Mouse (Mus musculus) liver, embryonic 15.5 days (tissue): ENCODE data around the gene Rbms3. TPM values are rescaled to one million over a fixed set of nuclear protein-coding genes. Genes with fewer than 3 reads are reported as not detected.

Source experiments
- ATAC-seq: fragments of 200-750 bp; cut with Nextera tagmentation; 2 replicates; pipeline ENCODE4 v1.8.0; 2017; ENCODE audit warnings: moderate number of reproducible peaks, mild to moderate bottlenecking, moderate library complexity; ENCODE audit not compliant: insufficient read depth
- H3K27ac ChIP-seq: fragments of 300-500 bp; sonication (generic); replicated peaks from 2 replicates; pipeline ENCODE4 v1.5.1; 2015; ENCODE audit warnings: mild to moderate bottlenecking, inconsistent platforms
- H3K27me3 ChIP-seq: fragments of 300-500 bp; sonication (generic); 2 replicates; pipeline ENCODE4 v1.6.1; 2015; ENCODE audit warnings: mild to moderate bottlenecking, inconsistent platforms
- H3K36me3 ChIP-seq: fragments of 300-500 bp; sonication (generic); replicated peaks from 2 replicates; pipeline ENCODE4 v1.6.1; 2015; ENCODE audit warnings: moderate library complexity, mild to moderate bottlenecking, inconsistent platforms
- H3K4me1 ChIP-seq: fragments of 300-500 bp; sonication (generic); replicated peaks from 2 replicates; pipeline ENCODE4 v1.6.1; 2015; ENCODE audit warnings: inconsistent platforms
- H3K4me2 ChIP-seq: fragments of 300-500 bp; sonication (generic); 2 replicates; pipeline ENCODE4 v1.6.1; 2015; ENCODE audit warnings: moderate library complexity, mild to moderate bottlenecking, inconsistent platforms
- H3K4me3 ChIP-seq: fragments of 300-500 bp; sonication (generic); replicated peaks from 2 replicates; pipeline ENCODE4 v1.5.1; 2015; ENCODE audit warnings: mild to moderate bottlenecking, inconsistent platforms
- H3K9ac ChIP-seq: fragments of 300-500 bp; sonication (generic); 2 replicates; pipeline ENCODE4 v1.6.1; 2015; ENCODE audit warnings: moderate library complexity, mild to moderate bottlenecking, inconsistent platforms
- H3K9me3 ChIP-seq: fragments of 300-500 bp; sonication (generic); replicated peaks from 2 replicates; pipeline ENCODE4 v1.6.1; 2016; ENCODE audit warnings: inconsistent platforms
- WGBS: fragments of 180-500 bp; shearing (Covaris S2); methylation state at CpG from one replicate; pipeline ENCODE4 v1.1.7; 2015; ENCODE audit warnings: mixed read lengths; ENCODE audit not compliant: insufficient replicate concordance; 5-methylcytosine and 5-hydroxymethylcytosine counted together
- polyA plus RNA-seq: library from polyadenylated mRNA; unstranded; fragments of >200 nt; fragmentation: Nextera tagmentation; extraction: Ambion mirVana; gene quantifications from 2 replicates; pipeline ENCODE4 v1.2.1, GENCODE M21; 2015

Rbms3 gene
- polyA plus RNA-seq, 1 experiment from 2014 or later = 3.0 TPM

- Histone ChIP-seq H3K4me3 (no peak overlapping the region), H3K9ac (no peak overlapping the region), H3K27ac (no peak overlapping the region), H3K4me2 (no peak overlapping the region), H3K9me3 (no peaks in the 10 kb centered on the region), H3K36me3 (no peaks in the 10 kb centered on the region), H3K27me3 (no peaks in the 10 kb centered on the region), H3K4me1 (no peaks in the 10 kb centered on the region)
- ATAC-seq = no peak
- 70% methylated on average over 10 of the region's 10 CpGs for WGBS
Measured at GRCm38 (mm10) chr9:116814495-116815094, 815.1 kb downstream of the Rbms3 start.

DNA sequence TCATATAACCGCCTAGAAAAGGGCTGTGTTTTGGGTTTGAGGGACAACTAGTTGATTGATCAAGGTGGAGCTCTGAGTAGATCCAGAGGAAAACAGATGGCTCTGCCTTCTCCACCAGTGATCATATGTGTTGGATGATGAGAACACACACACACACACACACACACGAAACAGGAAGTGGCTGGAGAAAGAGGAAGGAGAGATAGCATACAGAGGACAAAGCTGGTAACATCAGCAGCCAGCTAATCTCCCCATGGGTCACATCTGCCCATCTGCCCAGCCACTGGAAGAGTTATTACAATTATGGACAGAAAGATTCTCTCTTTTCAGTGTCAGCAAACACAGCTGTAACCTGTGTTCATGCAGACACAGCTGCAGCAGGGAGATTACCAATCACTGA, 816.3 kb downstream of the Rbms3 start:
- Histone ChIP-seq H3K36me3 (no peaks in the 10 kb centered on the region), H3K9me3 (no peaks in the 10 kb centered on the region), H3K9ac (no peak overlapping the region), H3K27me3 (no peaks in the 10 kb centered on the region), H3K27ac (no peak overlapping the region), H3K4me1 (no peaks in the 10 kb centered on the region), H3K4me3 (no peak overlapping the region), H3K4me2 (no peak overlapping the region)
- no peak for ATAC-seq
- 14% methylated on average over 2 of the region's 2 CpGs for WGBS

DNA sequence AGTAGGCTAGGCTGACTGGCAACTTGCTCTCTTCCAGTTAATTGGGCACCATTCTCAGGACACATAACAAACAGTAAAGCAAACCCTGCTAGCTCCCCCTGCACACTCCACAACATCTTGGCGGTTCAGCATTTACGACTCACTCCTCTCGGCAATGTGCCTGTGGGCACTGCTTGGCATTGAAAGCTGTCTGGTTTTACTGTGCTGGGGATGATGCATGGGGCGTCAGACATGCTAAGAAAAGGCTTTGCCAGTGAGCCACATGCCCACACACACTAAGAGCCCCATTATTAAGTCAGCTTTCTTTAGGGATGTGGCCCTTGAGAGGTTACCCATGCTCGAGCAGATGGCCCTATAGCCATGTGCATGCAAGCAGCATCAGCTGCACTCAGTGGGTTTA, 820.5 kb downstream of the Rbms3 start:
- no peak overlapping the region for H3K4me2 ChIP-seq
- H3K9me3 ChIP-seq = no peaks in the 10 kb centered on the region
- no peak overlapping the region for H3K9ac ChIP-seq
- ATAC-seq = no peak
- no peak overlapping the region for H3K4me3 ChIP-seq
- H3K36me3 ChIP-seq = no peaks in the 10 kb centered on the region
- no peaks in the 10 kb centered on the region for H3K27me3 ChIP-seq
- 69% methylated on average over 5 of the region's 5 CpGs for WGBS
- peaks cover 3% of the 10 kb centered on the region; the same call in 1 of the 2 replicates for H3K4me1 ChIP-seq
- no peak overlapping the region for H3K27ac ChIP-seq

DNA sequence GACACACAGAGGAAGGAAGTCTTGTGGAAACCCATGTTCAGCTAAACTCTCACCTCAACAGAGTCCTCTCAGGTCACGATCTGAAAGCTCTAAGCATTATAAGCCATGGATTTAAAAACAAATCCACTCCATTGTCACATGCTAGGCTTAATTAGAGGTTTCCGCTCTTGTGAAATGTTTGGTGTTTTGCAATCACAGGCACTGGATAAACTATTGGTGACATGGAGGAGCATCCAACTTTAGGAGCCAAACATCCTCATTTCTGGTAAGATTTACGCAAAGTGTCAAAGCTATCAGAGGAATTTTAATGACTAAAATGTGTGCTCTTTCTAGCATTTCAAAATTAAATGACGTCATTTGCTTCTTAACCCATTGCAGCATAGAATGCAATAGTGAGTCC, 821.3 kb downstream of the Rbms3 start:
- no peaks in the 10 kb centered on the region for H3K36me3 ChIP-seq
- H3K4me1 ChIP-seq = peaks cover 3% of the 10 kb centered on the region; the same call in 1 of the 2 replicates
- WGBS = 59% methylated on average over 4 of the region's 4 CpGs
- no peaks in the 10 kb centered on the region for H3K27me3 ChIP-seq
- no peak overlapping the region for H3K9ac ChIP-seq
- no peak for ATAC-seq
- no peak overlapping the region for H3K4me2 ChIP-seq
- no peak overlapping the region for H3K4me3 ChIP-seq
- H3K27ac ChIP-seq = no peak overlapping the region
- no peaks in the 10 kb centered on the region for H3K9me3 ChIP-seq

DNA sequence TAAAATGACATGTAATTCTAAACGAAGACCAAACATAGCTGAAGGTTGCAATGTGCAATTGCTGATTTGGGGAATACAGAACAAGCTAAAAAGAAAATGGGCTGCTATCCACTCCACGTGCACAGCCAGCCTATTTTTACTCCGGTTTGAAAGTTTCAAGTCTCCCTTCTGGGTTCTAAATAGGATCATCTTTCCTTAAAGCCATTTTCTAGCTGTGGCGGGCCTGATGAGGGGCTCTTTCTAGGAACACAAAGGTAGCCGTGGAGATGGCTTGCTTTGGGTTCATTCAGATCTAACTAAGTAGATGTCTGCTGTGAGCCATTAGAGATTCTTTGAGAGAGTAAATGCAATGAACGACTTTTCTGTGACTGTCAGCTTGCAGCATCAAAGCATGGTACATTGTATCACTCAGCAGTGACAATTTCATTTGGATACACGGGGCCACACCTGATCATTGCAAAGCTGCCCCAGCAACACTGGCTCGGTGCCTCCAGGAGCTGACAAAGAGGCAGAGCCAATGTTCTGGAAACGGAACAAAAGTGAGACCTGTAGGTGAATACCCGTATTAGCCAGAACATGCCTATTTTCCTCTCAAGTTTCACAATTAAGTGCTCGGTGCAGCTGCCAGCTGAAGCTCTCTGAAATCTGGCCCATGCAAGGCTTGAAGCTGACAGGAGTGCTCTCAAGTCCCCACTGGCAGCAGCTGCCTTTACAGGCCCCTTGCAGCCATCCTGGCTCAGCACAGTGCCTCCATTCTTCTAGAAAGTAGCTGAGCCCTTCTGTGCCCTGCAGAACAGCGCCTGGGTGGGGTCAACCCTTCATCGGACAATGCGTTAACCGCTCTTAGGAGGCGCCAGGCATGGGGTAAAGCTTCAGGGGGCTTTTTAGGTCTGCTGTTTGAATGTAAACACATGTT, 822.3 kb downstream of the Rbms3 start:
- Histone ChIP-seq H3K9ac (no peak overlapping the region), H3K27ac (no peak overlapping the region), H3K27me3 (no peaks in the 10 kb centered on the region), H3K9me3 (no peaks in the 10 kb centered on the region), H3K4me3 (no peak overlapping the region), H3K4me1 (peaks cover 3% of the 10 kb centered on the region; the same call in 1 of the 2 replicates), H3K36me3 (no peaks in the 10 kb centered on the region), H3K4me2 (no peak overlapping the region)
- ATAC-seq = no peak
- WGBS = 62% methylated on average over 16 of the region's 16 CpGs

- Histone ChIP-seq H3K27me3 (no peaks in the 10 kb centered on the region), H3K4me1 (peaks cover 3% of the 10 kb centered on the region; the same call in 1 of the 2 replicates), H3K4me3 (no peak overlapping the region), H3K36me3 (no peaks in the 10 kb centered on the region), H3K9ac (no peak overlapping the region), H3K9me3 (no peaks in the 10 kb centered on the region), H3K27ac (no peak overlapping the region), H3K4me2 (no peak overlapping the region)
- 69% methylated on average over 3 of the region's 3 CpGs for WGBS
- ATAC-seq = no peak
Measured at GRCm38 (mm10) chr9:116803292-116803731, 826.4 kb downstream of the Rbms3 start.

- no peak overlapping the region for H3K4me2 ChIP-seq
- H3K9me3 ChIP-seq = no peaks in the 10 kb centered on the region
- no peaks in the 10 kb centered on the region for H3K27me3 ChIP-seq
- no peaks in the 10 kb centered on the region for H3K36me3 ChIP-seq
- H3K9ac ChIP-seq = no peak overlapping the region
- 49% methylated on average over 7 of the region's 7 CpGs for WGBS
- H3K4me3 ChIP-seq = no peak overlapping the region
- no peak for ATAC-seq
- H3K27ac ChIP-seq = no peak overlapping the region
- 0 out of 2 replicates have a peak, but pooled peaks cover under 1% of the 10 kb centered on the region for H3K4me1 ChIP-seq
Measured at GRCm38 (mm10) chr9:116802602-116803001, 827.1 kb downstream of the Rbms3 start.

DNA sequence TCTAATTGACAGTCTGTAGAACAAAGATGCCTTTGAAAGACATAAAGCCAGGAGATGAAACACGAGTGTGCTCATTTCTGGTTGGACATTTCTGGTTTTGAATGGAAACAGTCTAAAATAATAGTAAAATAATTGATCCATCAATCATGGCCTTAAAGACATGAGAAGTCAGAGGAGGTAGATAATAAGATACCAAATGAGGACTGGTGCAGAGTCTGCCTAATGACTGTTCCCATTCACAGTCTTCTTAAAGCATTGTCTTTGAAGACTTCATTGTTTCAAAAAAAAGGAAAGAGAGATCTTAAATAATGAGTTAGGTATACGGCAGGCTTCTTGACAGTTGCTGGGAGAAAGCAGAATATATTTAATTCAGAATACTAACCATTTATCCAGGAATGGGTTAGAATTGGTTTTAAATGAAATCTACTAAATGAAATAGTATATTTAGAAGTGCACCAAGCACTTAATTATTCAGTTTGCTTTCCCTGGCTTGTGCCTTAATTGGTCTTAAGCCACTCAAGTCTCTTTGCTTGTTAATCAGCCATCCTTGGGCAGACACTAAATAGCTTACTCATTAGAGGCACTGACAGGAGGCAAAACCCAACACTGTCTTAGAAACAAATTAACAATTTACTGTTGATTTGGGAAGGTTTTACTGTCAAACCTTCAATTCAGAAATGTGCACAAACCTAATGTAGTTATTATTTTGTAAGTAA, 834.3 kb downstream of the Rbms3 start:
- Histone ChIP-seq H3K36me3 (no peaks in the 10 kb centered on the region), H3K4me1 (no peaks in the 10 kb centered on the region), H3K27me3 (no peaks in the 10 kb centered on the region), H3K9me3 (no peaks in the 10 kb centered on the region), H3K27ac (no peak overlapping the region), H3K9ac (no peak overlapping the region), H3K4me3 (no peak overlapping the region), H3K4me2 (no peak overlapping the region)
- no peak for ATAC-seq
- 40% methylated on average over 2 of the region's 2 CpGs for WGBS

- 55% methylated on average over 7 of the region's 7 CpGs for WGBS
- Histone ChIP-seq H3K27ac (no peak overlapping the region), H3K36me3 (no peaks in the 10 kb centered on the region), H3K4me2 (no peak overlapping the region), H3K4me1 (no peaks in the 10 kb centered on the region), H3K4me3 (no peak overlapping the region), H3K9ac (no peak overlapping the region), H3K9me3 (no peaks in the 10 kb centered on the region), H3K27me3 (no peaks in the 10 kb centered on the region)
- ATAC-seq = no peak
Measured at GRCm38 (mm10) chr9:116791850-116792249, 837.9 kb downstream of the Rbms3 start.

DNA sequence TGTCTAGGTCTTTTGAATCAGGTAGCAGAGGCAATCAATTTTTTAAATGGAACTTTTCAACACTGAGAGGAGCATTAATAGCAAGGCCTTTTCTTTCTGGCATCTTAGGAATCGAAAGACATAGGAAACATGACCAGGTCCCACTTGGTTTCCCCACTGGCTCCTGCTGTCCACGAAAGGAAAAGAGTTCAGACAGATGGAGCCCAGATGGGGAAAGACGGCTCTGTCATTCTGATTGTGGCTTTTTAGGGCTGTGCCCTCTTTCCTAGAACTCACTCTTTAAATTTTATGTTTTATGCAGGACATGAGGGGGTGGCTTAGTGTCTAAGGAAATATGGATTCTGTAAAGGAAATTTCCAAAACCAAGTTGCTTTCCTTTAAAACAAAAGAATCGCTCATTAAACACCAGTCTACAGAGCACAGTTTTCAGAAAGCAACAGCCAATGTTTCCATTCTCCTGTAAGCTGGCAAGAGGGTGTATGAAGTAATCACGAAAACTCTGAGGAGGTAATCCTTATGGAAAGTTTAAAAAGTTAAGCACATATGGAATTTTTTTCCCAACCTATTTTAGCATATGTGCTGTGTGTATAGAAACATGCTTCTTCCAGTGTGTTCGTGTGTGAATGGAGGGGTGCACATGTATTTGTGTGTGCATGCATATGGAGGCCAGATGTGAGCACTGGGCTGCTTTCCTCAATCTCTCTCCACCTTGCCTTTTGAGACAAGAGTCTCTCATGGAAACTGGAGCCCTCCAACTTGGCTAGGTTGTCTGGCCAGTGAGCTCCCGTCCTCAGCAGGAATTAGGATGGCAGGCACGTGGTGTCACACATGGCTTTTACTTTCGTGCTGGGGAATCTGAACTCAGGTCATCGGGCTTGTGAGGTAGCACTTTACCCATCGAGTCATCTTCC, 843.3 kb downstream of the Rbms3 start:
- no peak overlapping the region for H3K27ac ChIP-seq
- 65% methylated on average over 11 of the region's 11 CpGs for WGBS
- no peaks in the 10 kb centered on the region for H3K36me3 ChIP-seq
- H3K27me3 ChIP-seq = no peaks in the 10 kb centered on the region
- H3K4me3 ChIP-seq = no peak overlapping the region
- H3K9me3 ChIP-seq = no peaks in the 10 kb centered on the region
- no peak overlapping the region for H3K9ac ChIP-seq
- no peak for ATAC-seq
- no peak overlapping the region for H3K4me2 ChIP-seq
- no peaks in the 10 kb centered on the region for H3K4me1 ChIP-seq
